Mouse (Mus musculus) adrenal gland, postnatal 25 days (tissue): ENCODE measurements around the gene Med29. TPM values are rescaled to one million over a fixed set of nuclear protein-coding genes. Genes with fewer than 3 reads are reported as not detected.

Source experiments
- DNase-seq: peaks from one replicate; pipeline ENCODE4 v3.0.0; 2021; ENCODE audit warnings: mixed read lengths
- total RNA-seq: library from RNA; stranded (reverse); gene quantifications from 2 replicates; pipeline ENCODE4 v1.2.3, GENCODE M21; 2021

Med29 gene
- total RNA-seq, 1 experiment from 2014 or later: 31.3 TPM

DNA sequence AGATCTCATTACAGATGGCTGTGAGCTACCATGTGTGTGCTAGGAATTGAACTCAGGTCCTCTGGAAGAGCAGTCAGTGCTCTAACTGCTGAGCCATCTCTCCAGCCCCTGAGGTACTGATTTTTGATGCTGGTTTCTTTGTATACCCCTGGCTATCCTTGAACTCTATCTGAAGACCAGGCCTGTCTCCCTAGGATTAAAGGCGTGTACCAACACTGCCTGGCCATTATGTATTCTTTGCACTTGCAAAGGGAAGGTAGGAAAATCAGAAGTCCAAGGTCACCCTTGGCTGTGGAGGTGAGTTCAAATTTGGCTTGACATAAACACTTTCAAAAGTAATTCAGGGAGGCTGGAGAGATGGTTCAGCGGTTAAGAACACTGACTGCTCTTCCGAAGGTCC lies 37.9 kb downstream of the Med29 start:
- DNase-seq: no peak

DNA sequence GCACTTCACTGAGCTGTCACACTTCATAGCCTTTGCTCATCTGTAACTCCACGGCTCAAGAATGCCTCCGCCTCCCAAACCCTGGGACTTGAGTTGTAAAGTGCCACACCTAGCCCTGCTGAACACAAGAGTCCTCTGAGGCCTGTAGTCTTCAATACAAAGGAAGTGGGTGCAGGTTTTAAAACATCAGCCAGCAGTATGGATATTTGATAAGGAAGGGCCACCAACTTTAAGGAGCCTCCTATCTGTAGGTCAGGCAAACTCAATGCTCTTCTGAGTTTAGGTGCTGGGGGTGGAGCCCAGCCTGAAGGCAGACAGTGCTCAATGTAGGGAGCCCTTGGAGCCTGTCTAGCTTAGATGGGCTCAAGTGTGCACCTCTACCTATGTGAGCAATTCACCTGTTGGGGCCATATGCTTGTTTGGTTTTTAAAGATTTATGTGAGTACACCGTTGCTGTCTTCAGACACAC lies 38.4 kb downstream of the Med29 start:
- DNase-seq: no peak

DNA sequence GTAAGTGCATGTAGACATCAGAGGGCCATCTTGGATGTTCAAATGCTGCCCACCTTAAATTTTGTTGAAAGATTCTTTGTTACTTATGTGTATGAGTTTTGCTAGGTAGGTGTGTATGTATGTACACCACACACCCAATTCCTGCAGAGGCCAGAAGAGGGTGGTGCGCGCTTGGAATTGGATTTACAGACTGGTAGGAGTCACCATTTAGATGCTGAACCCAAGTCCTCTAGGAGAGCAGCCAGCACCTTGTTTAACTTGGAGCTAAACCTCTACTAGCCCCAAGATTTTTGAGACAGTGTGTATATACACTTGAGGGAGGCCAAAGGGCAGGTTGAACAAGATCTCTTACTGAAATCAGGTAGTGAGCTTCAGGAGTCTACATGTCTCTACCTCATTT lies 39.2 kb downstream of the Med29 start:
- no peak for DNase-seq

DNA sequence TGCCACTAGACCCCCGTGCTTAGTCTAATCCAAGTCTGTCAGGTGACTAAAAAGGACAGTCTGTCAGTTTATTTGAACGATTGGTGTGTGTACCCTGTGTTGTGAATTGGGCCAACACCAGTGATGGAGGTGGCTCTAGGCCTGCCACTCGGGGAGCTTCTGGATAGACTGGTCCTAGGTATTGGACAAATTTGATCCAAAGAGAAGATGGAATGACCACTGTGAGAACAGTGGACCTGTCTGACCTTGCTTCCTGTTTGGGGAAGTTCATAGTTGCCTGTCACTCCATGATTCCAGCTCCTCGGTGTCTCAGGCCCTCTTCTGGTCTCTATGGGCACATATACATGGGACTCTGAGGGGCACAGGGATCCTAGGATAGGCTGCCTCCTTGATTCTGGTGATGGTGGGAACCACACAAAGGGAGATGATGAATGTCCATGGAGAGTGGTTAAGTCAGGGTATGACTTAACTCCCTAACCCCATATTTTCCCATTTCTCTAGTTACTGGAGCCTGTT lies 40.8 kb downstream of the Med29 start:
- DNase-seq: no peak

DNA sequence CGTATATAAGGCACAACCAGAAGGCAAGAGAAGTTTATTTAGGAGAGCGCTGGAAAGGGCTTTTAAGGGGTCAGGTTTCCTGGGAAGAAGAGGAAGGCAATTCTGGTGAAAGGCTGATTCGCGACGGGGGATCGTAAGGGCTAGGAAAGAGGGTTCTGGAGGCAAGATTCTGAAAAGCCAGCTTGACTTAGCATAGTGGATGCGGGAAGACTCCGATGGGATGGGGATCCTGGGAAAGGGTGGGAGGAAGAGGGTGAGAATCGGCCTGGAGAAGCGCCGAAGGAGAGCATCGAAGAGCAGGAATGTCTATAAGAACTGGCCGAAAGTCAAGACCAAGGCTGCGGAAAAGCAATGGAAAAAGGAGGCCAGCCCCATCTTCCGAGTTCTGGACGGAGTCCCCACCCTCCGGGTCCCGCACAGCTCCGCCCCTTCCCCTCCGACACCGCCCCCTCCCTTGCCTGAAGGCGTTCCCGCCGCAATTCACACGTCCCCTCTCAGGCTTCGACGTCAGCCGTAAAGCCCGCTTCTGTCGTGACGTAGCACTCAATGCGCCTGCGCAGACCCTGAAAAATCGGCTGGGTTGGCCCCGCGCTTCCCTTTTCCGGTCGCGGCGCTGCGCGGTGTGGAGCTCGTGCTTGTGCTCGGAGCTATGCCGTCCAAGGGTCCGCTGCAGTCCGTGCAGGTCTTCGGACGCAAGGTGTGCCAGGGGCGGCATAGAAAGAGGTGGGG lies 42.2 kb downstream of the Med29 start, which contains the start of gene Rps16:
Gene Rps16 (plus strand): TSS at position 498 of the 729 bp plus-strand sequence.
- DNase-seq: peak; percentile 99

DNA sequence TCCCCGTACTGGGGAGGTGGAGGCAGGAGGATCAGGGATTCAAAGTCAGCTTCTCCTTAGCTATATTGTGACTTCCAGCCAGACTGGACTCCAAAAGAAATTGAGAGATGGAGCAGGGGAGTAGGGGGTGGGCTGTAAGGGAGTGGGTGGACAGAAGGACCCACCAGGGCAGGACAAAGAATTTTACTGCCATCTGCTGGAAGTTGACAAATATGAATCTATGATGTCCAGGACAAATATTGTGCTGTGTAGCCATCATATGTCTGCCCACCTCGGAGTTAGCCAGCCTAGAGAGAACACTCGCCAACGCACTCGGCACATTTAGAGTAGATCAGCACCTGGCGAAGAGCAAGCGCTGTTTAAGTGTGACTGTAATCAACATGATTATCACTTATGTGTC lies 43.9 kb downstream of the Med29 start:
- DNase-seq: no peak

DNA sequence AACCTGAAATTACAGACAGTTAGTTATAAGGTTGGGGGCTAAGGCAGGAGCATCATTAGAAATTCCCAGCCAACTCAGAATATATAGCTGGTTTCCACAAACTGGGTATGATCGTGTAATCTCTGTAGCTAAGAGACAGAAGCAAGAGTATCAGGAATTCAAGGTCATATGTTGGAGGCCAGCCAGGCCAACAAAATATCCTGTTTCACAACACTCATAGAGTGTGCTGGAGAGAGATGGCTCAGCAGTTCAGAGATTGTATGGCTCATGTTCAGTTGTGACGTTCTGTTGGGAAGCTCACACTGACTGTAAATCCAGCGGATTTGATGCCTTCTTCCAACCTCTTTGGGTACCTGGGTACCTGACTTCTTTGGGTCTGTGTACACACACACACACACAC lies 44.8 kb downstream of the Med29 start:
- DNase-seq: peak; percentile 73

DNA sequence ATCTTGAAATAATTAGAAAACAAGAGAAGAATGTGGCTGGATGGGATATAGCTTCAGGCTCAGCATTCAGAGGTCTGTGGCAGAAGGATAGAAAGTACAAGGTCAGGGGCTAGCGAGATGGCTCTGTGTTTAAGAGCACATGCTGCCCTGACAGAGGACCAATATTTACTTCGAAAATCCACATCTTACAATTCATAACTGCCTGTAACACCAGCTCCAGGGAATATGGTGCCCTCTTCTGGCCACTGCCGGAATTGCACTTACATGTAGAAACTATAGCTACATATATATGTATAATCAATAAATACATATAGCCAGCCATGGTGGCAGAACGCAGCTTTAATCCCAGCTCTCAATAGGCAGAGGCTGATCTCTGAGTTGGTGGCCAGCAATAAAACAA lies 47.9 kb downstream of the Med29 start:
- DNase-seq: peak; percentile 66

DNA sequence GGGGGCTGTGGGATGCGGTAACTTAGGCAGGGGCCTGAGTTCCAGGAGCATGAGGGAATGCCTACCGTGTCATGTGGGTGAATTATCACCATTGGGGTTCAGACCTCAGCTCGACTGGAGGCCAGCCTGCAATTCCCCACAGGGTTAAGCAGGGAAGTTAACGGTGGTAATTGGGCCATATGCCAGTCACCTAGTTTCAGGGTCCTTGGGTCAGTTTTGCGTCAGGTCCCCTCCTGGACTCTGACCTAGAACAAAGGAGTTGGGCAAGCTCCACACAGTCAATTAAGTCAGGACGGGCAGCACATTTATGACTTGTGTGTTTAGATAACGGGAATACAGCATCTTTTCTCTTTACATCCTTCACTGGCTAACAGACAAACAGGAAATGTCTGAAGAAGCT lies 51.1 kb downstream of the Med29 start:
- no peak for DNase-seq

DNA sequence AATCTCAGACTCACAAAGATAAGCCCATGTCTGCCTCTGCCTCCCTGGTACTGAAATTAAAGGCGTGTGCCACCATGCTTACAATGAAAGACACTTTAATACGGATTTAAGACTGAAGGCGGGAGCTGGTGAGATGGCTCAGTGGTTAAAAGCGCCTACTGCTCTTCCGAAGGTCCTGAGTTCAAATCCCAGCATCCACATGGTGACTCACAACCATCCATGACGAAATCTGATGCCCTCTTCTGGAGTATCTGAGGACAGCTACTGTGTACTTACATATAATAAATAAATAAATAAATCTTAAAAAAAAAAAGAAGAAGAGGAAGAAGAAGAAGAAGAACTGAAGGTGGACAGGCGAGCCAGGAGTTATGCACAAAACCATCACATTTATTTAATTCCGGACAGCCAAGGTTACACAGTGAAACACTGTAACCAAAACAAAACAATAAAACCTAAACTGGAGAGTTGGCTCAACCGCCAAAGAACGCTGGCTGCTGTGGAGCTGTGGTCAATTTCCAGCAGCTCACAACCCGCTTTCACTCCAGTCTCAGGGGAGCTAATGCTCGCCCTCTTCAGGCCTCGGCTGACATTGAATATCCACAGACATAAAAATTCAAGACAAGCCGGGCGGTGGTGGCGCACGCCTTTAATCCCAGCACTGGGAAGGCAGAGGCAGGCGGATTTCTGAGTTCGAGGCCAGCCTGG lies 53.1 kb downstream of the Med29 start:
- DNase-seq: peak; percentile 55

DNA sequence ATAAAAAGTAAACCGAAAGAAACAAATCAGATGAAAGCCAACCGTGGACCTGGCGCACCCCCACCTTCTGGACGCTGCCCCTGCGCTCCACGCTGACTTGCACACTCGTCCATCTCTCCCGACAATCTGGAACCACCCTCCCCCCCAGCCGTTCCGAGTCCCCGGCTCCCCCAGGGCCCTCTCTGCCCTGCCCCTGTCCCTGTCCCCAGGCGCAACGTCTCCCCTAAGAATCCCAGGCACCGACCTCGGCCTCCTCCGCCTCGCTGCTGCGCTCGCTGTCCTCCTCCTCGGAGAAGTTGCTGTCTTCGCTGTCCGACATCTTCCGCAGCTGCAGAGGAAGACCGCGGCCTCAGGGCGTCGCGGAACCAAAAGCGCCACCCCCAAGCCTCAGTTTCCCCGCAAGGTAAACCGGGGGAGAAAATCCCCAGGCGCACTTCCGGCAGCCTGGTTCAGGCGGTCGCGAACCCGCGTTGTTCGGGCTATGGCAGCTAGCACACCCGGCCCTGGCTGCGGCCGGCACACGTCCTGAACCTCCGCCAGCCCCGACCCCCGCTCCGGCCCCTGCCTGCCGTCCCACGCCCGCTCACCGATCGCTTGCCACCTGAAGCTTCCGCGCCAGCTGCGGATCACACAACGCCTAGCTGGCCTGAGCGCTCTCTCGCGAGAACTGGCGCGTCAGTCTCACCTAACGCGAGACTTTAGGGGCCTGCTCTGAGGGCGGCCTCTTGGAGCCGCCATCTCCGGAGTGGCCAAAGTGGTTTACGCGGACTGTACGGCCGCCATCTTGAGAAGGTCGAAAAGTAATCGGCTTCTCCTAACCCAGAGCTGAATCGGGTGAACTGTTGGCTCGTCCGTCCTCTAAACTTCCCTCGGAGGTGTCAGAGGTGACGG lies 54.2 kb downstream of the Med29 start, which contains the start of gene Supt5:
Gene Supt5 (minus strand): TSS at position 639 of the 891 bp plus-strand sequence.
- DNase-seq: peak; percentile 96

Other genes with a start within 250 kb of the Med29 start
- gene Fbl, start 223.0 kb downstream of the Med29 start, total RNA-seq: 91.9 and 107 TPM in 2 replicates
- 42.3 and 46.2 TPM in 2 replicates for gene Dyrk1b, start 213.2 kb downstream of the Med29 start, total RNA-seq
- gene Eid2, start 124.8 kb downstream of the Med29 start, total RNA-seq: 22.5 and 26.6 TPM in 2 replicates
- 19.2 and 21.1 TPM in 2 replicates for gene Eid2b, start 115.0 kb downstream of the Med29 start, total RNA-seq
- gene Selenov, start 101.5 kb downstream of the Med29 start, total RNA-seq: not detected in 2 replicates
- gene Dll3, start 90.5 kb downstream of the Med29 start, total RNA-seq: not detected in 2 replicates
- gene Timm50, start 80.6 kb downstream of the Med29 start, total RNA-seq: 72.0 and 81.3 TPM in 2 replicates
- gene Supt5, start 54.0 kb downstream of the Med29 start, total RNA-seq: 136 and 164 TPM in 2 replicates
- 820 and 1,029 TPM in 2 replicates for gene Rps16, start 42.1 kb downstream of the Med29 start, total RNA-seq
- 25.1 and 27.0 TPM in 2 replicates for gene Plekhg2, start 20.1 kb downstream of the Med29 start, total RNA-seq
- 14.8 and 16.1 TPM in 2 replicates for gene Zfp36, start 12.5 kb downstream of the Med29 start, total RNA-seq
- gene Paf1, start 243 bp upstream of the Med29 start, total RNA-seq: 80.7 and 92.7 TPM in 2 replicates
- gene Gmfg, start 44.7 kb upstream of the Med29 start, total RNA-seq: 7.2 and 11.2 TPM in 2 replicates
- gene Lrfn1, start 59.3 kb upstream of the Med29 start, total RNA-seq: 15.9 and 17.4 TPM in 2 replicates
- not detected in 2 replicates for gene Ifnl2, start 117.7 kb upstream of the Med29 start, total RNA-seq
- gene Ifnl3, start 130.1 kb upstream of the Med29 start, total RNA-seq: not detected in 2 replicates
- not detected in 2 replicates for gene Sycn, start 148.2 kb upstream of the Med29 start, total RNA-seq
- gene Nccrp1, start 154.5 kb upstream of the Med29 start, total RNA-seq: not detected in 2 replicates
- gene Samd4b, start 205.4 kb upstream of the Med29 start, total RNA-seq: 66.6 and 69.4 TPM in 2 replicates
- gene Pak4, start 205.5 kb upstream of the Med29 start, total RNA-seq: 32.0 and 35.2 TPM in 2 replicates
- gene Acp7, start 238.6 kb upstream of the Med29 start, total RNA-seq: not detected in 2 replicates